Mouse (Mus musculus): ENCODE results near the gene Csrp1. TPM values are rescaled to one million over a fixed set of nuclear protein-coding genes. Genes with fewer than 3 reads are reported as not detected.

Gene Csrp1
- polyA plus RNA-seq, 2 experiments, result 102 to 123 TPM

GRCm38 (mm10) chr1:135776596-135776995, 56.7 kb downstream of the Csrp1 start:
- no peak for TF ChIP-seq POLR2A (IDR thresholded peaks at IDR 0.05; ENCODE audit: borderline replicate concordance, extremely low read depth, insufficient read depth, insufficient read length)
- no peak overlapping the region for H3K27ac ChIP-seq (replicated peaks; ENCODE audit: low read depth, low read length)

DNA sequence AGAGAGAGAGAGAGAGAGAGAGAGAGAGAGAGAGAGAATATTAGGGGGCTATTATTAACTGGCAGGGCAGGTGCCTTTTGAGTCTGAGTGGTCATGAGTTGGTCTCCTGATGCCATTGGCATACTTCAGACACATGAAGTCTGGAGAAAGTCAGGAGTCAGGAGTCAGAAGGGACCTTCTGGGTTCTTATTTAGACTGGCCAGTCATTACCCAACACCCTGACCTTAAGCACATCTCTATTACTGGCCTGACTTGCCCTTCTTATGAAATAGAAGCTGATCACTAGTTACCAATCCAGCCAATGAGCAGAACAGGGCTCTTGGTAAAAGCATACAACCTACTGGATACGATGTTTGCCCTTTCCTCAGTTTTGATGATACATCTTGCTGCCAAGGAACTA, 57.2 kb downstream of the Csrp1 start:
- 88% methylated on average over 1 of the region's 1 CpGs for WGBS
- H3K9ac ChIP-seq (ENCODE audit: low read depth, low read length, severe bottlenecking), result no peak overlapping the region
- H3K27ac ChIP-seq (replicated peaks; ENCODE audit: low read depth, low read length), result no peak overlapping the region
- no peaks in the 10 kb centered on the region for H3K36me3 ChIP-seq (ENCODE audit: control insufficient read depth, insufficient read depth, low read length)
- H3K9me3 ChIP-seq (ENCODE audit: control insufficient read depth, low read length), result no peaks in the 10 kb centered on the region
- peaks cover 13% of the 10 kb centered on the region for H3K4me1 ChIP-seq (ENCODE audit: control insufficient read depth, insufficient read depth, low read length)
- no peak for ATAC-seq (ENCODE audit: low FRiP score, low read depth)
- no peak for DNase-seq (ENCODE audit: low spot score)
- H3K27me3 ChIP-seq (ENCODE audit: control insufficient read depth, insufficient read depth, low read length), result no peaks in the 10 kb centered on the region
- no peak overlapping the region for H3K4me3 ChIP-seq (replicated peaks; ENCODE audit: low read length)
- no peak for TF ChIP-seq POLR2A (IDR thresholded peaks at IDR 0.05; ENCODE audit: borderline replicate concordance, extremely low read depth, insufficient read depth, insufficient read length)
- H3K4me2 ChIP-seq (replicated peaks; ENCODE audit: low read depth, low read length, severe bottlenecking), result no peak overlapping the region

More at GRCm38 (mm10) chr1:135776596-135776995, 56.7 kb downstream of the Csrp1 start:
- Histone ChIP-seq H3K4me2 (replicated peaks; ENCODE audit: low read depth, low read length, severe bottlenecking) (no peak overlapping the region), H3K9me3 (ENCODE audit: control insufficient read depth, low read length) (no peaks in the 10 kb centered on the region), H3K4me1 (ENCODE audit: control insufficient read depth, insufficient read depth, low read length) (peaks cover 13% of the 10 kb centered on the region), H3K27me3 (ENCODE audit: control insufficient read depth, insufficient read depth, low read length) (no peaks in the 10 kb centered on the region), H3K4me3 (replicated peaks; ENCODE audit: low read length) (no peak overlapping the region), H3K9ac (ENCODE audit: low read depth, low read length, severe bottlenecking) (no peak overlapping the region), H3K36me3 (ENCODE audit: control insufficient read depth, insufficient read depth, low read length) (no peaks in the 10 kb centered on the region)
- no peak for ATAC-seq (ENCODE audit: low FRiP score, low read depth)
- DNase-seq (ENCODE audit: low spot score), result no peak

DNA sequence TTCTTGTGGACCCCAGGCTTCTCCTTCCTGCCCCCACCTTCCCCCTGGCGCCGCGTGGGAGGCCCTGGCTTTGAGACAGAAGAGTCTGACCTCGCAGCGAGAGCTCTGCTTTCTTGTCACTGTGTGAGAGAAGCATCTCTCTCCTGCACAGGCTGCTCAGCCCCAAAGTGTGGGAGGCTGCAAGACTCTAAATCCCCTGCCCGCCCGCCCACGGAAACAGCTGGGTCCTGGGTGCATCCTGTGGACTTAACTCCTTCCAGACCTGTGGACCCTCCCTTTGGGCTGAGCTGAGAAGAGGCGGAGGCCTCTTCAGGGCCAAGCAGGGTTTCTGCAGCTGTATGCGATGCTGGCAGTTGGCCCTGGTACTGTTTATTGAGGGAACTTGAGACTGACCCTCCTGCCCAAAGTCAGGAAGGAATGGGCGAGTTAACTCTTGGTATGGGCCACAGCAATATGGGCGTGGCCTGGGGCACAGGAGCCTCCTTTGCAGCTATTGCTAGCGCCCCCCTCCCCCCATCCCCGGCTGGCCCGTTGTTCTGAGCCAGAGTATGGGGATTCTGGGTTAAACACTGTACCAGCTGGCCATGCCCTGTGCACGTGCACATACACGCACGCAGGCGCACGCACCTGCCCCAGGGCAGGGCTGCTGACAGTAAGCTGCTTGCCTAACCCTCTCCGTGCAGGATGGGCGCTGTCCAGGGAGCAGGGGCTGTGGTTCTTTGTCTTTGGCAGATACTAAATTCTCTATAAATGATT, 59.1 kb downstream of the Csrp1 start, which contains the start of gene Tnni1:
Gene Tnni1, plus strand, starts transcription at position 655 of the 756 bp plus-strand sequence.
- no peaks in the 10 kb centered on the region for H3K9me3 ChIP-seq (ENCODE audit: control insufficient read depth, low read length)
- ATAC-seq (ENCODE audit: low FRiP score, low read depth) (peak; percentile 84), DNase-seq (ENCODE audit: low spot score) (peak; percentile 45)
- H3K4me1 ChIP-seq (ENCODE audit: control insufficient read depth, insufficient read depth, low read length), result peaks cover 13% of the 10 kb centered on the region
- H3K27ac ChIP-seq (replicated peaks; ENCODE audit: low read depth, low read length), result peak within 1 kb of the TSS; percentile 61
- peak within 1 kb of the TSS; percentile 21 for H3K4me2 ChIP-seq (replicated peaks; ENCODE audit: low read depth, low read length, severe bottlenecking)
- 0 out of 2 replicates have a peak within 1 kb of the TSS, but pooled peaks have one; percentile 21 for H3K9ac ChIP-seq (ENCODE audit: low read depth, low read length, severe bottlenecking)
- H3K27me3 ChIP-seq (ENCODE audit: control insufficient read depth, insufficient read depth, low read length), result no peaks in the 10 kb centered on the region
- no peak for TF ChIP-seq POLR2A (IDR thresholded peaks at IDR 0.05; ENCODE audit: borderline replicate concordance, extremely low read depth, insufficient read depth, insufficient read length)
- WGBS, result 22% methylated on average over 18 of the region's 22 CpGs
- no peaks in the 10 kb centered on the region for H3K36me3 ChIP-seq (ENCODE audit: control insufficient read depth, insufficient read depth, low read length)
- H3K4me3 ChIP-seq (replicated peaks; ENCODE audit: low read length), result no peak within 1 kb of the TSS

GRCm38 (mm10) chr1:135780649-135781048, 60.8 kb downstream of the Csrp1 start:
- DNase-seq (ENCODE audit: low spot score) (no peak), ATAC-seq (ENCODE audit: low FRiP score, low read depth) (no peak)
- Histone ChIP-seq H3K4me1 (ENCODE audit: control insufficient read depth, insufficient read depth, low read length) (peaks cover 13% of the 10 kb centered on the region), H3K27me3 (ENCODE audit: control insufficient read depth, insufficient read depth, low read length) (no peaks in the 10 kb centered on the region), H3K4me3 (replicated peaks; ENCODE audit: low read length) (no peak overlapping the region), H3K27ac (replicated peaks; ENCODE audit: low read depth, low read length) (no peak overlapping the region), H3K9ac (ENCODE audit: low read depth, low read length, severe bottlenecking) (no peak overlapping the region), H3K4me2 (replicated peaks; ENCODE audit: low read depth, low read length, severe bottlenecking) (no peak overlapping the region), H3K36me3 (ENCODE audit: control insufficient read depth, insufficient read depth, low read length) (no peaks in the 10 kb centered on the region), H3K9me3 (ENCODE audit: control insufficient read depth, low read length) (no peaks in the 10 kb centered on the region)
- 31% methylated on average over 4 of the region's 4 CpGs for WGBS
- no peak for TF ChIP-seq POLR2A (IDR thresholded peaks at IDR 0.05; ENCODE audit: borderline replicate concordance, extremely low read depth, insufficient read depth, insufficient read length)

DNA sequence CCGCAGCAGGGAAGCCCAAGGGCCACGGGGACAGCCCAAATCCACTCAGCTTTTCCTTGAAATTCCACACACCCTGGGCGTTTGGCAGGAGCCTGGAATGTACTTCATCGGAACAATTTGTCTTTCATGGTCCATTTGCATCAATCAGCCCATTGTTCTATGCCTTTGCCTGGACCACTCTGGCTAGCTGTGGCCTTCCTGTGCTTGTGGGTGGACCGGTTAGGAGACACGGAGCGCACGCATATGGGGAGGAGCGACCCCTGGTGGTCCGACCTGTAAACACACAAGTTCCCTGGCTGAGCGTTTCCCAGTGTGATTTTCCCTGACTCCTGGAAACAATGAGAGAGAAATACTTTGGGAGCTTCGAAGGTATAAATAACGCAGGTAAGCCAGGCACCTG, 61.4 kb downstream of the Csrp1 start:
- 12% methylated on average over 13 of the region's 13 CpGs for WGBS
- peak; percentile 61; the same call in 1 of the 2 replicates for ATAC-seq (ENCODE audit: low FRiP score, low read depth)

More for the DNA sequence above, 61.4 kb downstream of the Csrp1 start:
- Histone ChIP-seq H3K36me3 (ENCODE audit: control insufficient read depth, insufficient read depth, low read length) (no peaks in the 10 kb centered on the region), H3K4me1 (ENCODE audit: control insufficient read depth, insufficient read depth, low read length) (peaks cover 13% of the 10 kb centered on the region), H3K27me3 (ENCODE audit: control insufficient read depth, insufficient read depth, low read length) (no peaks in the 10 kb centered on the region), H3K9ac (ENCODE audit: low read depth, low read length, severe bottlenecking) (no peak overlapping the region; the same call in 1 of the 2 replicates), H3K27ac (replicated peaks; ENCODE audit: low read depth, low read length) (no peak overlapping the region), H3K4me2 (replicated peaks; ENCODE audit: low read depth, low read length, severe bottlenecking) (no peak overlapping the region), H3K9me3 (ENCODE audit: control insufficient read depth, low read length) (no peaks in the 10 kb centered on the region), H3K4me3 (replicated peaks; ENCODE audit: low read length) (no peak overlapping the region)
- TF ChIP-seq POLR2A (IDR thresholded peaks at IDR 0.05; ENCODE audit: borderline replicate concordance, extremely low read depth, insufficient read depth, insufficient read length), result no peak
- peak; percentile 81 for DNase-seq (ENCODE audit: low spot score)

Measured in limb, embryonic 14.5 days (tissue).